ENCODE assay signal across 23 mouse cellular contexts in the genomic region with DNA sequence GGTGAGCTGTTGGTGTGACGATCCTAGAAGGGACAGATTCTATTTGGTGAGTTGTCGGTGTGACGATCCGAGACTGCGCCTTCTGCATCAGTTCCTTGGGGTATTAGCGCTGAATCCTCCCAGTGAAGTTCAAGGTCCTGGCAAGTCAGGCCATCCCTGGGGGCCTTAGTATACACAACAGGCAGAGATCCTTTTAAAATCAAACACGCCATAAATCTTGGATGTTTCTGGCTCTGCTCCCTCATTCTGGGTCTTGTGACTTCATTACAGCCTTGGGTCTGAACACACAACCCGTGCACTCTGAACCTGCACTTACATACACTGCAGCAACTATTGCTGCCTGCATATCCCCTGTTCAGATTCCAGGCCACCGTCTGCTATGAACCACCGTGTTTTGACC. TPM values are rescaled to one million over a fixed set of nuclear protein-coding genes. Genes with fewer than 3 reads are reported as not detected.
DNase-seq lines count a peak whose midpoint lies in the region; ATAC-seq and TF ChIP-seq lines count a peak whose summit lies in the region.
"Had no signal": no experiment of that assay in that cellular context is flagged by ENCODE, and none has a peak within 500 bp of the region (broad histone marks: within the 10 kb centered on the region; RNA-seq: fewer than 3 reads in every experiment).

No protein-coding gene starts in this region.

- 68% methylated on average over 10 of the region's 10 CpGs for WGBS in limb, embryonic 14.5 days
- 80% methylated on average over 10 of the region's 10 CpGs for WGBS in limb, embryonic 10.5 days
- WGBS in neural tube, embryonic 13.5 days, result 48% methylated on average over 10 of the region's 10 CpGs

- no peak overlapping the region for H3K27ac ChIP-seq in limb, embryonic 14.5 days (replicated peaks; ENCODE audit: low read depth, low read length)
- H3K27ac ChIP-seq in limb, embryonic 10.5 days, result no peak overlapping the region
- peak overlapping the region; percentile 20 for H3K27ac ChIP-seq in neural tube, embryonic 13.5 days (replicated peaks)
- H3K27ac ChIP-seq: heart, adult 2 months; hindbrain, embryonic 14.5 days; kidney, embryonic 15.5 days; liver, embryonic 15.5 days; stomach, embryonic 15.5 days had no signal

- 0 out of 2 replicates have a peak overlapping the region, but pooled peaks have one; percentile 2 for H3K9ac ChIP-seq in limb, embryonic 14.5 days (ENCODE audit: low read depth, low read length, severe bottlenecking)
- H3K9ac ChIP-seq in neural tube, embryonic 13.5 days, result 0 out of 2 replicates have a peak overlapping the region, but pooled peaks have one; percentile 6
- H3K9ac ChIP-seq: forebrain, postnatal 0 days; heart, embryonic 12.5 days; hindbrain, embryonic 14.5 days; kidney, embryonic 15.5 days; liver, embryonic 15.5 days; stomach, embryonic 15.5 days had no signal

- DNase-seq in limb, embryonic 14.5 days (ENCODE audit: low spot score), result no peak
- no peak for DNase-seq in limb, embryonic 10.5 days (ENCODE audit: low spot score)
- no peak for DNase-seq in neural tube, embryonic 10.5 days (ENCODE audit: extremely low spot score, low spot score)
- peak; percentile 69 for DNase-seq in adrenal gland, postnatal 14 days
- DNase-seq in cerebellum, adult 18-20 months, result no peak
- DNase-seq: B cell, adult 2 months; cerebellum, adult 11-12 months; cerebellum, postnatal 10 days; forebrain, postnatal 0 days; heart, adult 2 months; layer of hippocampus, adult 9-11 months had no signal

- no peaks in the 10 kb centered on the region for H3K36me3 ChIP-seq in limb, embryonic 14.5 days (ENCODE audit: control insufficient read depth, insufficient read depth, low read length)
- no peaks in the 10 kb centered on the region for H3K36me3 ChIP-seq in limb, embryonic 10.5 days
- H3K36me3 ChIP-seq in neural tube, embryonic 13.5 days, result no peaks in the 10 kb centered on the region
- H3K36me3 ChIP-seq: heart, embryonic 12.5 days; kidney, embryonic 15.5 days; liver, embryonic 15.5 days; stomach, embryonic 15.5 days had no signal

- peaks cover 3% of the 10 kb centered on the region; the same call in 1 of the 2 replicates for H3K4me1 ChIP-seq in limb, embryonic 14.5 days (ENCODE audit: control insufficient read depth, insufficient read depth, low read length)
- peaks cover 24% of the 10 kb centered on the region for H3K4me1 ChIP-seq in limb, embryonic 10.5 days
- H3K4me1 ChIP-seq in neural tube, embryonic 13.5 days (replicated peaks), result peaks cover 26% of the 10 kb centered on the region
- H3K4me1 ChIP-seq: heart, embryonic 12.5 days; liver, embryonic 15.5 days had no signal

- H3K4me2 ChIP-seq in limb, embryonic 14.5 days (replicated peaks; ENCODE audit: low read depth, low read length, severe bottlenecking), result no peak overlapping the region
- H3K4me2 ChIP-seq in neural tube, embryonic 13.5 days, result no peak overlapping the region
- H3K4me2 ChIP-seq: heart, embryonic 12.5 days; hindbrain, embryonic 14.5 days; kidney, embryonic 15.5 days; liver, embryonic 15.5 days; midbrain, embryonic 11.5 days; stomach, embryonic 15.5 days had no signal

- no peak for ATAC-seq in limb, embryonic 14.5 days (ENCODE audit: low FRiP score, low read depth)
- ATAC-seq in neural tube, embryonic 13.5 days (ENCODE audit: low read depth), result no peak
- ATAC-seq: forebrain, postnatal 0 days; intestine, postnatal 0 days; midbrain, embryonic 16.5 days had no signal

- no peak overlapping the region for H3K4me3 ChIP-seq in limb, embryonic 14.5 days (replicated peaks; ENCODE audit: low read length)
- H3K4me3 ChIP-seq in limb, embryonic 10.5 days, result no peak overlapping the region
- no peak overlapping the region for H3K4me3 ChIP-seq in neural tube, embryonic 13.5 days
- H3K4me3 ChIP-seq: erythroblast, embryonic 14.5 days; heart, adult 2 months; heart, embryonic 12.5 days; kidney, embryonic 15.5 days; liver, embryonic 15.5 days; myocyte; stomach, embryonic 15.5 days had no signal

- no peak for TF ChIP-seq POLR2A in limb, embryonic 14.5 days (IDR thresholded peaks at IDR 0.05; ENCODE audit: borderline replicate concordance, extremely low read depth, insufficient read depth, insufficient read length)

- H3K9me3 ChIP-seq in limb, embryonic 14.5 days (ENCODE audit: control insufficient read depth, low read length), result no peaks in the 10 kb centered on the region
- no peaks in the 10 kb centered on the region for H3K9me3 ChIP-seq in limb, embryonic 10.5 days (replicated peaks)
- no peaks in the 10 kb centered on the region for H3K9me3 ChIP-seq in neural tube, embryonic 13.5 days
- H3K9me3 ChIP-seq: heart, embryonic 12.5 days; kidney, embryonic 15.5 days; liver, embryonic 15.5 days; stomach, embryonic 15.5 days had no signal

- no peaks in the 10 kb centered on the region for H3K27me3 ChIP-seq in limb, embryonic 14.5 days (ENCODE audit: control insufficient read depth, insufficient read depth, low read length)
- peaks cover 5% of the 10 kb centered on the region; the same call in 1 of the 2 replicates for H3K27me3 ChIP-seq in limb, embryonic 10.5 days (ENCODE audit: low read depth, poor library complexity, severe bottlenecking)
- no peaks in the 10 kb centered on the region for H3K27me3 ChIP-seq in neural tube, embryonic 13.5 days
- H3K27me3 ChIP-seq: CH12.LX; heart, embryonic 12.5 days; stomach, embryonic 15.5 days had no signal

RNA-seq across cellular contexts. Expression of a gene that starts 39.5 kb away (rescaled TPM):
- 16.6 and 19.3 TPM in 2 replicates for polyA plus RNA-seq in limb, embryonic 14.5 days (2012; rRNA removed)
- polyA plus RNA-seq in limb, embryonic 14.5 days (2014; fragmentation: Nextera tagmentation; extraction: Ambion mirVana), result 13.1 and 15.8 TPM in 2 replicates
- polyA plus RNA-seq in limb, embryonic 10.5 days (2016; fragmentation: Nextera tagmentation; extraction: Ambion mirVana), result 16.2 and 21.4 TPM in 2 replicates
- 12.4 and 13.0 TPM in 2 replicates for polyA plus RNA-seq in neural tube, embryonic 13.5 days (2015; fragmentation: Nextera tagmentation; extraction: Ambion mirVana)
- total RNA-seq in adrenal gland, postnatal 14 days (2021), result 12.7 and 13.9 TPM in 2 replicates
